Mouse (Mus musculus) right cerebral cortex, postnatal 36 days (tissue): ENCODE measurements around the gene Chdh.

Source experiments
- DNase-seq, 2 experiments: peaks; one replicate each; pipeline ENCODE4 v3.0.0; 2022; ENCODE audit warnings: low spot score in 2 of 2, mixed read lengths in 1 of 2

Chdh gene

GRCm38 (mm10) chr14:30008733-30009575 lies at the start of gene Chdh, which contains the start of gene Il17rb:
TSS of gene Chdh (plus strand) at chr14:30009023.
TSS of gene Il17rb (minus strand) at chr14:30008896.
- DNase-seq: no peak

GRCm38 (mm10) chr14:29967611-29968010 lies 41.2 kb upstream of the Chdh start:
- DNase-seq: no peak

GRCm38 (mm10) chr14:29968075-29968821 lies 40.6 kb upstream of the Chdh start, which contains the start of gene Selenok:
TSS of gene Selenok (plus strand) at chr14:29968308.
- DNase-seq: peak; percentile 95 to 99

- DNase-seq: no peak
These were observed 37.4 kb upstream of the Chdh start for GRCm38 (mm10) chr14:29971446-29971845.

- no peak for DNase-seq
These were observed 36.8 kb upstream of the Chdh start for GRCm38 (mm10) chr14:29971993-29972392.

- DNase-seq: no peak
These were observed 31.9 kb upstream of the Chdh start for GRCm38 (mm10) chr14:29976927-29977326.

GRCm38 (mm10) chr14:29978254-29979204 lies 30.3 kb upstream of the Chdh start, which contains the start of gene Actr8:
TSS of gene Actr8 (plus strand) at chr14:29978337.
- peak; percentile 81 to 82 for DNase-seq

- DNase-seq: no peak
These were observed 28.2 kb upstream of the Chdh start for GRCm38 (mm10) chr14:29980447-29981205.

- no peak for DNase-seq
These were observed 22.7 kb upstream of the Chdh start for GRCm38 (mm10) chr14:29986096-29986495.

GRCm38 (mm10) chr14:29987276-29987675 lies 21.5 kb upstream of the Chdh start:
- DNase-seq: no peak

GRCm38 (mm10) chr14:29987739-29988138 lies 21.1 kb upstream of the Chdh start:
- DNase-seq: no peak

GRCm38 (mm10) chr14:29988337-29988736 lies 20.5 kb upstream of the Chdh start:
- no peak for DNase-seq

GRCm38 (mm10) chr14:29994976-29995375 lies 13.8 kb upstream of the Chdh start:
- no peak for DNase-seq

GRCm38 (mm10) chr14:29996000-29996751 lies 12.6 kb upstream of the Chdh start:
- DNase-seq: no peak

- no peak for DNase-seq
These were observed 11.5 kb upstream of the Chdh start for GRCm38 (mm10) chr14:29997345-29997744.

GRCm38 (mm10) chr14:29998747-29999474 lies 9.9 kb upstream of the Chdh start:
- DNase-seq: peak in 1 of 2 experiments; percentile 30

GRCm38 (mm10) chr14:29999475-29999811 lies 9.4 kb upstream of the Chdh start:
- DNase-seq: no peak

GRCm38 (mm10) chr14:30009864-30010560 lies 1.2 kb downstream of the Chdh start:
- no peak for DNase-seq
